ENCODE assay signal across 8 mouse cellular contexts in the genomic region with DNA sequence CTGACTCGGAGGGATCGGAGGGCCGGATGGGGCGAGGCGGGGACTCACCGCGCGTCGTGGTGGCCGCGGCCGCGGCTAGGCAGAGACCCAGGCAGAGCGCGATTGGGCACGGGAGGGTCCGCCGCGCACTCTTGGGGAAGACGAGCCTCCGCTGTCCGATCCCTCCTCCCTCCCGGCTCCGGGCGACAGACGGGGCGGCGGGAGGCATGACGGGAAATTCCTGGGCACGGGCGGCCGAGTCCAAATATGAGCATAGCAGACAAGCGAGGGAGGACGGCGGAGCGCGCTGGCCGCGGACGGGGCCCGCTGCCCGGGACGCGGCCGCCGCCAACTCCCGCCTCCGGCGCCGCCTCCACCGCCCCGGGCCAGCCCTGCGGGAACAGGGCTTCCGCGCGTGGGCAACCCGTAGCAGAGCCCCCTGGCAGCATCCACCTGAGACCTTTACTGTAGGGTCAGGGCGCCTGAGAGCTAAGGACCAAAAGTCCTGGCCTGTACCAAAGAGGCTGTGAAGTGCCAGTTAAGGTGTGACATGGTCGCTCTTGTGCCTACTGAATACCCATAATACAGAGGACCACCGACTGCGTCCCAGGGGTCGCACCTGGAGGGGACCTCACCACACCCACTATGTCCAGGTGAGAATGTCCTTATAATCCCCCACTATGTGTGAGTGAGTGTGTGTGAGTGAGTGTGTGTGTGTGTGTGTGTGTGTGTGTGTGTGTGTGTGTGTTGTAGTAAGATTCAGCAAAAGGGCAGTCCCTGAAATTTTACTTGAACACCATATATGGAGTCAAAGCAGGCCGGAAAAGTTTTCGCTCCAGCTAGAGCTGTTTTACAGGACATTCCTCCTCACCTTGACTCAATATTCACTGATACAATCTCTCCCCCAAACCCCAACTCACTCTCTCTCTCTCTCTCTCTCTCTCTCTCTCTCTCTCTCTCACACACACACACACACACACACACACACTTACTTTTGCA. TPM values are rescaled to one million over a fixed set of nuclear protein-coding genes. Genes with fewer than 3 reads are reported as not detected.
A peak's percentile ranks its signal among the peaks of the same experiment; 100 is the strongest.
DNase-seq lines count a peak whose midpoint lies in the region; ATAC-seq and TF ChIP-seq lines count a peak whose summit lies in the region.

A gene (minus strand): TSS at position 317 of the 978 bp plus-strand sequence.

- DNase-seq in G1E (ENCODE audit: low spot score): no peak
- DNase-seq in cerebellum, adult 11 months: peak; percentile 70
- DNase-seq in heart, postnatal 10 days: peak; percentile 93 to 94
- peak; percentile 86 to 88 for DNase-seq in kidney, postnatal 36 days
- peak; percentile 91 to 93 for DNase-seq in lung, adult 18-20 months
- DNase-seq in urinary bladder, postnatal 4 days (ENCODE audit: low spot score in 2 of 2): peak; percentile 83 to 86

- no peak within 1 kb of the TSS for H3K27ac ChIP-seq in forebrain, embryonic 15.5 days (replicated peaks)
- H3K27ac ChIP-seq in neural tube, embryonic 15.5 days (replicated peaks): no peak within 1 kb of the TSS

- no peak for TF ChIP-seq CTCF in G1E (IDR thresholded peaks at IDR 0.05; ENCODE audit: low read depth, low read length)

- H3K4me2 ChIP-seq in forebrain, embryonic 15.5 days (replicated peaks): peak within 1 kb of the TSS; percentile 98
- H3K4me2 ChIP-seq in neural tube, embryonic 15.5 days: peak within 1 kb of the TSS; percentile 97

- H3K4me3 ChIP-seq in G1E (ENCODE audit: low read depth, low read length): peak within 1 kb of the TSS; percentile 7; the same call in 1 of the 2 replicates
- H3K4me3 ChIP-seq in forebrain, embryonic 15.5 days: peak within 1 kb of the TSS; percentile 53
- peak within 1 kb of the TSS; percentile 62 for H3K4me3 ChIP-seq in neural tube, embryonic 15.5 days (replicated peaks)

- H3K27me3 ChIP-seq in G1E (ENCODE audit: insufficient read depth, low read length): no peaks in the 10 kb centered on the region
- peaks cover 22% of the 10 kb centered on the region; the same call in 1 of the 2 replicates for H3K27me3 ChIP-seq in forebrain, embryonic 15.5 days
- peaks cover 11% of the 10 kb centered on the region for H3K27me3 ChIP-seq in neural tube, embryonic 15.5 days (replicated peaks)

- WGBS in forebrain, embryonic 15.5 days: 3% methylated on average over 61 of the region's 64 CpGs
- 3% methylated on average over 61 of the region's 64 CpGs for WGBS in neural tube, embryonic 15.5 days

- intact Hi-C loops in heart, postnatal 10 days (cut with DNase I): no loop called here

- peaks cover 4% of the 10 kb centered on the region for H3K4me1 ChIP-seq in G1E (ENCODE audit: insufficient read depth, low read depth, low read length)
- H3K4me1 ChIP-seq in forebrain, embryonic 15.5 days: peaks cover 28% of the 10 kb centered on the region
- peaks cover 17% of the 10 kb centered on the region for H3K4me1 ChIP-seq in neural tube, embryonic 15.5 days

- H3K36me3 ChIP-seq in G1E (replicated peaks): no peaks in the 10 kb centered on the region
- H3K36me3 ChIP-seq in forebrain, embryonic 15.5 days: no peaks in the 10 kb centered on the region
- H3K36me3 ChIP-seq in neural tube, embryonic 15.5 days: no peaks in the 10 kb centered on the region

- H3K9ac ChIP-seq in forebrain, embryonic 15.5 days (replicated peaks): peak within 1 kb of the TSS; percentile 48
- H3K9ac ChIP-seq in neural tube, embryonic 15.5 days (replicated peaks): peak within 1 kb of the TSS; percentile 64

- peaks cover 23% of the 10 kb centered on the region for H3K9me3 ChIP-seq in G1E (replicated peaks)
- H3K9me3 ChIP-seq in forebrain, embryonic 15.5 days: no peaks in the 10 kb centered on the region
- H3K9me3 ChIP-seq in neural tube, embryonic 15.5 days (replicated peaks): no peaks in the 10 kb centered on the region

- no peak for ATAC-seq in G1E (ENCODE audit: extremely low read depth, insufficient number of reproducible peaks, low FRiP score, poor library complexity, severe bottlenecking)
- ATAC-seq in forebrain, embryonic 15.5 days (replicated peaks): peak; percentile 77
- ATAC-seq in neural tube, embryonic 15.5 days (ENCODE audit: low FRiP score): peak; percentile 80

RNA-seq across cellular contexts. Expression of the gene that starts here (rescaled TPM):
- not detected in 2 replicates for total RNA-seq in G1E (2014; fragmentation: Nextera tagmentation)
- total RNA-seq in G1E (2017): 0.05 and 0.06 TPM in 2 replicates
- not detected in 2 replicates for polyA plus RNA-seq in G1E (2012)
- 1.5 and 1.7 TPM in 2 replicates for polyA plus RNA-seq in forebrain, embryonic 15.5 days (2015; fragmentation: Nextera tagmentation; extraction: Ambion mirVana)
- total RNA-seq in heart, postnatal 10 days (2021): 100 to 1,000 TPM; 131 to 148 TPM
- 1.2 and 4.1 TPM in 2 replicates for polyA plus RNA-seq in neural tube, embryonic 15.5 days (2015; fragmentation: Nextera tagmentation; extraction: Ambion mirVana)

Comparison
In these comparisons a context has a peak if more than half of its experiments do, and no peak if none do; other contexts are left out.
1. RNA of the gene that starts here (total RNA-seq): 131 to 148 TPM in heart, postnatal 10 days; 0.05 to 0.06 TPM in G1E; every median in the first group is over 100 times any median in the second.
2. H3K4me3 ChIP-seq: peak in every context shown above with its lines; median percentile 62 in neural tube, embryonic 15.5 days; 53 in forebrain, embryonic 15.5 days; 7 in G1E.